1 mouse cellular context compared by ENCODE assay signal in the genomic region with DNA sequence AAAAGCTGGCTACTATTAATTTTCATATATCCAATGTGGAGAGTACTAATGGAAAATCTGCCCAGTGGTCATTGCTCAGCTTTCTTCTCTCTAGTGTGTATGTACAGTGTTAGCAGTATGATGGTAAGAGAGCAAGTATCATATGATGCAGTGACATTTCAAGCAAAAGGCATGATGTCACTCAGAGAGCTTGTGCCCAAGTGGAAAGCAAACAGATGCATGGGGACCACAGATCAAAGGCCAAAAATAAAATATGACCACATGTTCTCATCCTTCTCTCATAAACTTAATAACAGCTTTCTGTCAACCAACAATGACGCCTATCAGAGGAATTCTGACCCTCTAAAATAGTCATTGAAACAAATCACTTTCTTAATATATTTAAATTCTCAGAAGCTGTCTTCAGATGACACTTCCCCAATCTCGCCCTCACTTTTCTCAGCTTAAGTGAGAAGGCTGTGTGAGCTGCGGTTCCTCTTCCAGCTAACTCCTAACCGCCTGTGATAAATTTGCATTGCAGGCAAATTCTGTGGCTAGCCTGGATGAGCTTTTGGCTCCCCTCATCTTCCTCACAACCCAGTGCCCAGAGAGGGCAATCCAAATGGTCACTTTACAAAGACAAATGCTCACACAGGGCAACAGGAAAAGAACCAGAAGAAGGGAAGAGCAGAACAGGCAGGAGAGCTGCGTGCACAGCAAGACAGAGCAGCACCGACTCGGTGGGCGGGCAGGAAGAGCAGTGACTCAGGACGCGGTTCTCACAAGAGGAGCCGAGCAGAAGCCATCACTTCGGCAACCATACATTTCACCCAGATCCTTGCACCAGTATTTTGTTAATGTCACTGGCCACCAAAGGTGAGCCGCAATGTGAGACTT.
TF ChIP-seq lines count a peak whose summit lies in the region.

No protein-coding gene starts in this region.

TF ChIP-seq in CH12.LX, 34 proteins besides CTCF, POLR2A, EP300 and RAD21 (continued from another document):
- TF ChIP-seq ZKSCAN1 (IDR thresholded peaks at IDR 0.05; ENCODE audit: borderline replicate concordance, low read depth, low read length) (no peak), JUN (IDR thresholded peaks at IDR 0.05; ENCODE audit: insufficient read depth, low read depth, low read length) (peak; percentile 35; the same call in 1 of the 2 replicates), IRF4 (IDR thresholded peaks at IDR 0.05; ENCODE audit: low read depth, low read length) (peak; percentile 55), PAX5 (IDR thresholded peaks at IDR 0.05; ENCODE audit: low read length) (no peak), ELF1 (IDR thresholded peaks at IDR 0.05; ENCODE audit: low read depth, low read length) (peak; percentile 60), ZNF384 (IDR thresholded peaks at IDR 0.05; ENCODE audit: low read depth, low read length) (no peak), ETS1 (conservative IDR thresholded peaks at IDR 0.05; ENCODE audit: low read depth, low read length) (peak; percentile 78), TBP (conservative IDR thresholded peaks at IDR 0.05; ENCODE audit: low read depth, low read length) (peak; percentile 67), CHD2 (IDR thresholded peaks at IDR 0.05; ENCODE audit: low read length) (0 out of 2 replicates have a peak, but pooled peaks have one; percentile 51), USF1 (IDR thresholded peaks at IDR 0.05; ENCODE audit: low read depth, low read length) (no peak), MAZ (IDR thresholded peaks at IDR 0.05; ENCODE audit: low read depth, low read length) (0 out of 2 replicates have a peak, but pooled peaks have one; percentile 64), GABPA (IDR thresholded peaks at IDR 0.05; ENCODE audit: insufficient replicate concordance, low read depth, low read length) (no peak), MXI1 (IDR thresholded peaks at IDR 0.05; ENCODE audit: low read depth, low read length) (peak; percentile 70; the same call in 1 of the 2 replicates), MAX (IDR thresholded peaks at IDR 0.05; ENCODE audit: low read length) (peak; percentile 3; the same call in 1 of the 2 replicates), E2F4 (IDR thresholded peaks at IDR 0.05; ENCODE audit: insufficient replicate concordance, low read depth, low read length) (no peak), USF2 (conservative IDR thresholded peaks at IDR 0.05; ENCODE audit: low read depth, low read length) (no peak)
